In genomic region chr4:154146342-154146741, GRCm38 (mm10) we compare ENCODE assay signal across 25 mouse cellular contexts. TPM values are rescaled to one million over a fixed set of nuclear protein-coding genes. Genes with fewer than 3 reads are reported as not detected.
DNase-seq lines count a peak whose midpoint lies in the region; TF ChIP-seq lines count a peak whose summit lies in the region.
"Had no signal": no experiment of that assay in that cellular context is flagged by ENCODE, and none has a peak within 500 bp of the region (broad histone marks: within the 10 kb centered on the region; RNA-seq: fewer than 3 reads in every experiment).

No protein-coding gene starts in this region.

- no peak for DNase-seq in layer of hippocampus, adult 2 months (ENCODE audit: low spot score in 2 of 2)
- no peak for DNase-seq in layer of hippocampus, postnatal 25 days (ENCODE audit: extremely low spot score in 1 of 2, low spot score in 1 of 2)
- peak; percentile 61 for DNase-seq in cerebellum, adult 11 months
- peak; percentile 82 for DNase-seq in cerebellum, adult 9-10 months
- DNase-seq in cerebellum, postnatal 36 days: peak; percentile 74 to 79
- no peak for DNase-seq in gastrocnemius, adult 2 months
- DNase-seq in ovary, postnatal 10 days (ENCODE audit: low spot score): no peak
- DNase-seq: adrenal gland, postnatal 14 days; gastrocnemius, postnatal 36 days; heart, adult 18-20 months; heart, postnatal 36 days; kidney, adult 8-10 months; kidney, postnatal 4 days; lung, postnatal 36 days; right cerebral cortex, postnatal 14 days had no signal

- TF ChIP-seq CTCF in layer of hippocampus, adult 2 months (conservative IDR thresholded peaks at IDR 0.05): no peak
- TF ChIP-seq CTCF in gastrocnemius, adult 2 months (IDR thresholded peaks at IDR 0.05): no peak

- intact Hi-C loops in gastrocnemius, adult 2 months (cut with DNase I): no loop called here

- peak overlapping the region; percentile 51; the same call in 1 of the 2 replicates for H3K27ac ChIP-seq in layer of hippocampus, adult 2 months
- no peak overlapping the region for H3K27ac ChIP-seq in gastrocnemius, adult 2 months
- H3K27ac ChIP-seq: hindbrain, embryonic 13.5 days; kidney, postnatal 0 days; limb, embryonic 12.5 days; lung, embryonic 15.5 days; midbrain, embryonic 13.5 days; neural tube, embryonic 13.5 days; stomach, embryonic 15.5 days had no signal

- no peak overlapping the region for H3K4me3 ChIP-seq in layer of hippocampus, adult 2 months
- H3K4me3 ChIP-seq in gastrocnemius, adult 2 months: no peak overlapping the region
- H3K4me3 ChIP-seq: hindbrain, embryonic 13.5 days; limb, embryonic 12.5 days; lung, embryonic 15.5 days; midbrain, embryonic 13.5 days; neural tube, embryonic 13.5 days; stomach, embryonic 15.5 days had no signal

RNA-seq across cellular contexts. Expression of gene Wrap73, which starts 4.2 kb away (rescaled TPM):
- 10 to 100 TPM; 32.4 to 33.3 TPM for total RNA-seq in layer of hippocampus, adult 2 months (2021)
- total RNA-seq in layer of hippocampus, postnatal 25 days (2021): 10 to 100 TPM; 30.5 to 36.0 TPM
- total RNA-seq in gastrocnemius, adult 2 months (2021): 10 to 100 TPM; 10.6 to 10.8 TPM

RNA-seq across cellular contexts. Expression of gene Trp73, which starts 6.3 kb away (rescaled TPM):
- total RNA-seq in layer of hippocampus, adult 2 months (2021): 1 to 10 TPM; 3.3 to 3.6 TPM
- 1 to 10 TPM; 2.4 to 3.1 TPM for total RNA-seq in layer of hippocampus, postnatal 25 days (2021)
- not detected for total RNA-seq in gastrocnemius, adult 2 months (2021)
- total RNA-seq: adrenal gland, postnatal 14 days; gastrocnemius, adult 18-20 months; gastrocnemius, postnatal 36 days; heart, postnatal 36 days; liver, adult 2 months; megakaryocyte, adult 5-6 weeks had no signal

RNA-seq across cellular contexts. Expression of gene Tprgl, which starts 14.1 kb away (rescaled TPM):
- 100 to 1,000 TPM; 171 to 177 TPM for total RNA-seq in layer of hippocampus, adult 2 months (2021)
- total RNA-seq in layer of hippocampus, postnatal 25 days (2021): 100 to 1,000 TPM; 170 to 189 TPM
- 100 to 1,000 TPM in 1 of 2 experiments, 10 to 100 TPM in 1; 86.9 to 109 TPM for total RNA-seq in gastrocnemius, adult 2 months (2021)

RNA-seq across cellular contexts. Expression of gene Megf6, which starts 24.2 kb away (rescaled TPM):
- 1 to 10 TPM; 3.9 to 5.5 TPM for total RNA-seq in layer of hippocampus, adult 2 months (2021)
- 1 to 10 TPM; 4.9 to 5.6 TPM for total RNA-seq in layer of hippocampus, postnatal 25 days (2021)
- under 1 TPM; 0.15 to 0.70 TPM for total RNA-seq in gastrocnemius, adult 2 months (2021)

Comparison
In these comparisons a context has a peak if more than half of its experiments do, and no peak if none do; other contexts are left out.
1. DNase-seq: peak in cerebellum, adult 11 months (single experiment), cerebellum, adult 9-10 months (single experiment) and cerebellum, postnatal 36 days (2 of 2); none in layer of hippocampus, adult 2 months (0 of 2), layer of hippocampus, postnatal 25 days (0 of 2), gastrocnemius, adult 2 months (single experiment) and ovary, postnatal 10 days (single experiment).